Mouse (Mus musculus): Measurements from ENCODE around the gene Acot11. TPM values are rescaled to one million over a fixed set of nuclear protein-coding genes. Genes with fewer than 3 reads are reported as not detected.
"Not testable (repeated sequence)": the region's sequence is repeated elsewhere in the genome, so short reads cannot be mapped to it uniquely, and the experiment has no call there.

The Acot11 gene
- total RNA-seq, 2 experiments from 2014 or later, result 3.7 to 3.8 TPM

DNA sequence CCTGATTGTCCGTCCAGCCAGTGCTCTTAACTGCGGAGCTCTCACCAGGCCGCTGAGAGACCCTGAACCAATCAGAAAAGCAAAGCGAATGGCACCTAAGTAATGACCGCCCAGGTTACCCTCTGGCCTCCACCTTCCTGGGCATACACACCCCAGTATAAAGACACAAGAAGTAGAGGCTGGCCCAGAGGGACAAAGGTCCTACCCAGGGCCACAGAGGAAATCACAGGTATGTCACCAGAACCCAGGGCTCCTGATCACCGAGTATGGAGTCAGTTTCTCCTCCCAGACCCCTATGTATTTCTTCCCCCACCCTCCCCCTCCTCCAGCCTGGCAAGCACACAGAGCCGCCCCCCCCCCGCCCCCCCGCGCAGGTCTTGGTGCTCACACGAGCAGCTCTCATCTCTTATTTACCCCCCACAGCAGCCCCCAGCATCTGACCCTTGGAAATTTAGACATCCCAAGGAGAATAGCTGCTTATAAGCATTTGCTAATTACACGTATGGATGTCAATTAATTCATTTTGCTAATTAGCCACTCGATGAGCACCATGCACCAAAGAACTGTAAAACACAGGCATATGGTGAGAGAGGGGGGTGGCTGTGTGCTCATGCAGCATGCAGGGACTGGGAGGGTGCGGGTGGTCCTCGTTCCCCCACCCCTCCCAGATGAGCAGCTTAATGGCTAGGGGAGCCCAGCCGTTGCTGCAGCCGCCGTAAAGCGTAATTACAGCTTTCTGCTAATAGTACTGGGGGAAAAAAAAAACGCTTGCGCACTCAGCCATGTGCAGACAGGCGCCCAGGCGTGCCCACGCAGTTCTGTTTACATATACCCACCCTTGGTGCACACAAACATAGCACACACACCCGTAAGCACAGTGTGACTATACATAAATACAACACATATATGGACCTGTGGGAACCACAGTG lies 10.9 kb upstream of the Acot11 start:
- DNase-seq, result peak; percentile 58
- intact Hi-C loops (cut with DNase I), result no loop called here

DNA sequence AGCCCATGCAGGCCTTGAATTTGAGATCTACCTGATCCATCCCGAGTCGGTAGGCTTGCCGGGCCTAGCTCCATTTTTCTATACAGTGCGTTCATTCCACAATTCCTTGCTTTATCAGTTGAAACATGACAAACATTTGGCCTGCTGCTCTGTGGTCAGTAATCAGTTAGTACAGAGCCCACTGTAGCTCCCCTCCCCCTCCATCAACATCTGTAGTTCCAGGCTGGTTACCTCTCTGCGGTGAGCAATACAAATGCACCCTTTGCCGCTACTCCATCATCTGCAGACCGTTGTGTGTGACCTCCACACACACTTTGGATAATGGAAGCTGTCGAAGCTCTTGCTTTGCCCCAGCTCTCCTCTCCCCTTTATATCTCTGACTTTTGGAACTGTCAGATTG lies 6.4 kb upstream of the Acot11 start:
- intact Hi-C loops (cut with DNase I), result no loop called here
- no peak for DNase-seq

DNA sequence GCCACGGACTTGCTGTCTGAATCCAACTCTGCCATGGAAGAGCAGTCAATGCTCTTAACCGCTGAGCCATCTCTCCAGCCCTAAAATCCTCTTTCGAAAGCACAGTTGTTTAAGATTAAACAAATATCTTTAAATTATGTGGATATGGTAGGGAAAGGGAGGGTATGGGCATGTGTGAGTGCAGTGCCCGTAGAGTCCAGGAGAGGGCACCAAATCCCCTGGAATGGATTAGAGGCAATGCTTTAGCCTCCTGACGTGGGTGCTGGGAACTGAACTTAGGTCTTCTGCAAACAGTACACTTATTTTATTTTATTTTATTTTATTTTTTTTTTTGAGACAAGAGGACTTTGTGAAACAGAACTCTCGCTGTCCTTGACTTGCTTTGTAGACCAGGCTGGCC lies 5.2 kb upstream of the Acot11 start:
- DNase-seq, result no peak

DNA sequence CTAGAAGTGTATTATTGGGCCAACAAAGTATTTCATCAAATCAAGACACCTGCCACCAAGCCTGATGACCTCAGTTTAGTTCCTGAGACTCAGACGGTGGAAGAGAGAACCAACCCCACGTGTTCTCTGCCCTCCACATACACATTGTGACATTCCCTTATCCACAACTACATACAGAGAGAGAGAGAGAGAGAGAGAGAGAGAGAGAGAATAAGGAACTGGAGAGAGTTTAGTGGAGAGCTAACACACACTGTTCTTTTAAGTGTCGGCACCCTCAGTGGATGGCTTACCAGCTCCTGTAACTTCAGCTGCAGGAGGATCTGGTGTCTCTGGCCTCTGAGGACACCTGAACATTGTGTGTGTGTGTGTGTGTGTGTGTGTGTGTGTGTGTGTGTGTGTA lies 2.5 kb upstream of the Acot11 start:
- intact Hi-C loops (cut with DNase I), result no loop called here
- no peak for DNase-seq

More for the DNA sequence above, 5.2 kb upstream of the Acot11 start:
- intact Hi-C loops (cut with DNase I), result no loop called here

DNA sequence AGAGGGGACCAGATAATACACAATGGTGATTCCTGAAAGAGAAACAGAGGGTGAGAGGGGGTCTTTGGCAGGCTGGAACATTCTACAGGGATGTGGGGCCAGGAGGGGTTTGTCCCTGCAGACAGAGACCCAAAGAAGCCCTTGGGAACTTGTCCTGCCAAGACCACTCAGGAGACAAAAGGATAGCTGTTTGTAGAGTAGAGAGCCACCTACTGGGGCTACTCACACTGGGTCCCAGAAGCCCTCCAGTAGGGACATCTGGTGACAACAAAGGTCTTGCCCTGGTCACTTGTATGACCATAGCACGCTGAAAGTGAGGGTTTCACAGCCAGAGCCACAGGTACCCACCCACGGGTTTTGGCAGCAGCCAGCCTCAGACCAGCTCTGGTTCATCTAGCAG lies 1.1 kb upstream of the Acot11 start:
- no peak for DNase-seq
- intact Hi-C loops (cut with DNase I), result no loop called here

DNA sequence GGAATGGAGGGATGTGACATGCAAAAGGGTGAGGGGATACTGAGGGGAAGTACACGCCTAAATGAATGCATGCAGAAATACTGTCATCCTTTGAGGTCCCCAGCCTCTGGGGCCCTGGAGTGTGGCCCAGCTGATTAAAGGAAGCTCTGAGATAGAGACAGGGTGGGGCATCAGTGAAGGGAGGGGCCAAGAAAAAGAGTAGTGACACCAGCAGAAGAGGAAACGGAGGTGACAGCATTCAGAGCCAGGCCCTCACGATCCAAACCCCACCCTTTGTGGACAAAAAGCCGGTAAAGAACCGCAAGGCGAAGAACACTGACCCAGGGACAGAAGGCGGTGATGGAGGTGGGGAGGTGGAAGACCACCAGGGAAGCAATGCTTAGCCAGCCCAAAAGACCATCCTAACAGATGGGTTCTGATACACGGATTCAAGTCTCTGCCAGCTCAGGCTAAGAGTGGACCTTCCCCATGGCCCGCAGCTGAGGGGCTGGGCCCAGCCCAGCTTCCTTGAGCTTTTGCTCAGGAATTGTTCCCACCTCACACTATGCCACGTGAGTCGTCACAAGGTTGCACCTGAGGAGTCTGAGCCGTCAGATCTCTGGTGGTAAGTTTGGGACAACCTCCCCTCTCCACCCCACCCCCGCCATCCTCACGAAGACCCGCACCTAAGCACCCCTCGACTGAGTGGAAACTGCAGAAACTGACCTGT lies 443 bp downstream of the Acot11 start:
- intact Hi-C loops (cut with DNase I), result no loop called here

DNA sequence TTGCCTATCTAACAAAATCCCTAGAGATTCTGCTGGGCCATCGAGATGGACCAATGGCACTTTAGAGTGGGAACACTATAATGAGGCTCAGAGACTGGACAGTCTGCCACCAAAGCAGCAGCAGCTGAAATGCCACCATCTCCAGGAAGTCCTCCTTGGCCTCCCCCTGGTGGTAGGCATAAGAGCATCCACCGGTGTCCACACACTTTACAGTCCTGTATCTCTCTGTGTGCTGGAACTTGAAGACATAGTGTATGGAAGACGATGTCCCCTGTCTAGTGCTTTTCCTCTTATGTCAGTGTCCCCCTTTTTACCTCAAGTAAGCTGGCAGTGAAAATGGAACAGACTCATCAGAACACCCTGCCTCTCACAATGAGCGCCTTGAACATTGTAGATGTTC lies 1.0 kb downstream of the Acot11 start:
- intact Hi-C loops (cut with DNase I), result no loop called here
- DNase-seq, result no peak

More for the DNA sequence above, 443 bp downstream of the Acot11 start:
- DNase-seq, result no peak

DNA sequence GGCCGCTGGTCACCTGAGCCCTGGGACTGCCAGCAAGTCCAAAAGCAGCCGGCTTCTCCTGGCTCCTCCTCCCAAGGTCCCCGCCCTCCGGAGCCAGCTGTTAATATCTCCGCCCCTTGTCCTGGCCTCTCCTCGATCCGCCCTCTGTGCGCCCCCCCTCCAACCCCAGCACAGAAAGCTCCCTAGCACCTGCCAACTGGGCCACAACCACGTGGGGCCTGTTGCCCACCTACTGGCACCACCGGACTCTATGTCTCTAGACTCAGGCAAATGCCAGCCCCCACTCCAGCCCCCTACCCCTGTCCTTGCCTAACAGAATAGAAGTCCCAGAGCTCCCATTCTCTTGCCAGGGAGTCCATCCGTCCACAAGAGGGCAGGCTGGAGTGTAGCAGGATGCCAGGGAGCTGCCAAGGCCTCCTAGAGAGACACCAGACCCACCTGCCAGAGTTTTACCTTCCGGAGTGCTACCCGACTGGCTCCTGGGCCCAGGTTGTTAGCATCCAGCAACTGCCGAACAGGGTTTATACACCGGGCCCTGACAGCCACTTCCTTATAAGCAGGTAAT lies 4.9 kb downstream of the Acot11 start:
- intact Hi-C loops (cut with DNase I), result no loop called here

DNA sequence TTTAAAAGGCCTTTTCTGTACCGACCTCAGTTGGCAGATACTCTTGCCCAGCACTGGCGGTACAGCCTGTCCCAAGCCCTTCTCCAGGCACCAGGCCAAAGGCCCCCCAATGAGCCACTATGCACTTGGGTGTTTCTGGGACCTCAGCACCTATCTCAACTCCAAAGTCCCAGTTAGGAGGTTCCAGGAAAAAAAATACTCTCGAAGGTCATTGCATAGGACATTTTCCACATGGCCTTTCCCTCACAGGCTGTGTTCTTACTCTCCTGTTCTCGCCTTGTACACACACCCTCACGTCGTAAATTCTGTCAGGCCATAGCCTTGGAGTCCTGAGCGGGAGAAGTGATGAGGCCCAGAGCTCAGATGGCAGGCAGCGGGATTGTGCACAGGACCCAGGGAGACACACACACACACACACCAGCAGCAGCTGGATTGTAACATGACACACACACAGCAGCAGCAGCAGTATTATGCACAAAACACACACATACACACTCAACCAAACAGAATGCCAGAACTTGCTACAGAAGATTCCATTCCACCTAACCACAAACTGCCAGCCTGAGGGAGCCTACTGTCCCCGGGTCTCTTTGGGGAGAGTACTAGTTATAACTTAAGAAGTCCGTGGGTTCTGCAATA lies 5.8 kb downstream of the Acot11 start:
- intact Hi-C loops (cut with DNase I), result no loop called here
- DNase-seq, result no peak

More for the DNA sequence above, 4.9 kb downstream of the Acot11 start:
- peak; percentile 78 for DNase-seq

DNA sequence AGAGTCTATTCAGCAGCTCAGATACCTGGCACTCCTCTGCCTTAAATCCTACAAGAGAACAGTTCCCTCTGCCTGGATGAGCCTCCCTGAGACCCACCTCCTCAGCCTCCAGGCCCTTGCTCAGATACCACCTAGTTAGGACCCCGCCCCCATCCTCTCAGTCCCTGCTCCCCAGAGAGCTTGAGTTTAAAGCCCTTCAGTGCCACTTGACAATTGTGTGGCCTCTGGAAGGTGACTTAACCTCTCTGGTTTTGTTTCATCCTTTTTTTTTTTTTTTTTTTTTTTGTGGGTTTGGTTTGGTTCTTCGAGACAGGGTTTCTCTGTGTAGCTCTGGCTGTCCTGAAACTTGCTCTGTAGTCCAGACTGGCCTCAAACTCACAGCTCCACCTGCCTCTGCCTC lies 9.5 kb downstream of the Acot11 start:
- no peak for DNase-seq
- intact Hi-C loops (cut with DNase I), result no loop called here

DNA sequence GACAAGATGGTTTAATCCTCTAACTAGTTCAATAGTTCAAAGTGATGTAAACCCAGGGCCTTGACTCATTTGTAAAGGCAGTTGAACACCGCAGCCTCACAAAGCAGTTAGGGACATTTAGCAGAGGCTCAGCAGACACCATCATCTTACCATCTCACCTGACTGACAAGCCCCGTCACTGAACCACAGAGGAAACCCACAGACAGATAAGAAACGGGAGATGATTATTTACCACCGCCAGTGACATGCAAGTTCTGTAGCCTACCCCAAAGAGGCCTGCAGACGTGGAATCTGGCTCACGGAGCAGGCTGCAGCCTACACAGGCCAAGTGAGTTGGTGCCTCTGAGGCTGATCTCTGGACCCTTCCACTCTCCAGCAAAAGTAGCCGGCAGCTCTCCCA lies 10.6 kb downstream of the Acot11 start:
- intact Hi-C loops (cut with DNase I), result no loop called here
- DNase-seq, result no peak

DNA sequence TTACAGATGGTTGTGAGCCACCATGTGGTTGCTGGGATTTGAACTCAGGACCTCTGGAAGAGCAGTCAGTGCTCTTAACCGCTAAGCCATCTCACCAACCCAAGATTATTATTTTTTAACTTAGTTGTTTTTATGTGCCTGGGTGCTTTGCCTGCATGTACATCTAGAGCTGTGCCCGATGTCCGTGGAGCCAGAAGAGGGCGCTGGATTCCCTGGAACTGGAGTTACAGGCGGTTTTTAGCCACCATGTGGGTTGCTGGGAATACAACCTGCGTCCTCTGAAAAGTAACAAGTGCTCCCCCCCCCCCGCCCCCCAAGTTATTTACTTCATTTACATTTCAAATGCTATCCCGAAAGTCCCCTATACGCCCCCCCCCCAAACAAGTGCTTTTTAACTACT lies 11.0 kb downstream of the Acot11 start:
- intact Hi-C loops (cut with DNase I), result not testable (repeated sequence)

DNA sequence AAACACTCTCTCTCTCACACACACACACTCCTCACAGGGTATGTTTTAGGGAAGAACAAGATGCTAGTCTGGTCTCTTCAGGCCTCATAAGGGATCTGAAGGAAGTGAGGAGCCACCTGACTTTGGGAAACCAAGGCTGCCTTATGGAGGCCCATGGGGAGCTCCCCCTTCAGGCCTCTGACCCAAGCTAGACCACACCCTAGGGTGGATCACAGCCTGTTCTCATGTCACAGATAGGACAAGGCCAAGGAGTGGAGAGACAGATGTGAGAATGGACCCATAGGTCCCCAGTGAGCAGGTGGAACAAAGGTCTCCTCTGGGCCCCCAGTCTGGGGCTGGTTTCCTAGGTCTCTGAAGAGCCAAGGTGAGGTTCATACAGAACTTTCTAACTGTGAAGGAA lies 12.5 kb downstream of the Acot11 start:
- no peak for DNase-seq
- intact Hi-C loops (cut with DNase I), result no loop called here

More for the DNA sequence above, 11.0 kb downstream of the Acot11 start:
- DNase-seq, result not testable (repeated sequence)

DNA sequence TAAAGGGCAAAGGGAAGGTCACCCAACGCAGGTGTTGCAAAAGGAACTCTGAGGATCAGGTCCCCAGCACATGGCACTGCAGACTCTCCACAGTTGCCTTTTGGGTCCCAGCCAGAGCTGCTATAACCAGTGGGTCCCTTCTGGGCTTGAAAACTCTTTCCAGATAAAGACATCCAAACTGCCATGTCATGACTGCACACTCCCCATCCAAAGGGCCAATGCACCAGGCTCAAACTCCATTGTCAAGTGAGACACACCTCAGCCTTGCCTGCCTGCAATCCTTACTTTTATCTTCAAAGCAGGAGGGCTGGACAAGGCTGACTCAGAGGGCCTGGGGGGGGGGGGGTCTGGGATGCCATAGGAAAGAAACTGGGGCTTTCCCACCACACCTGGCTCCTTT lies 13.9 kb downstream of the Acot11 start:
- no peak for DNase-seq
- intact Hi-C loops (cut with DNase I), result no loop called here

DNA sequence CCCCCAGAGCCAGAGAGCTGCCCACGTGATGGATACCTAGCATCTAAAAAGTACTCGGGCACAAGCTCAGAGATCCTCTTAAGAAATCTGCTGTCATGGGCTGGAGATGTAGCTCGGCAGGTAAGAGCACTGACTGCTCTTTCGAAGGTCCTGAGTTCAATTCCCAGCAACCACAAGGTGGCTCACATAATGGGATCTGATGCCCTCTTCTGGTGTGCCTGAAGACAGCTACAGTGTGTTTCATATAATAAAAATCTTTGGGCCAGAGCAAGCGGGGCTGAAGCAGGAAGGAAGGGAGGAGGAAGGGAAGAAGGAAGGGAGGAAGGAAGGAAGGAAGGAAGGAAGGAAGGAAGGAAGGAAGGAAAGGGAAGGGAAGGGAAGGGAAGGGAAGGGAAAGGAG lies 14.6 kb downstream of the Acot11 start:
- intact Hi-C loops (cut with DNase I), result not testable (repeated sequence)

DNA sequence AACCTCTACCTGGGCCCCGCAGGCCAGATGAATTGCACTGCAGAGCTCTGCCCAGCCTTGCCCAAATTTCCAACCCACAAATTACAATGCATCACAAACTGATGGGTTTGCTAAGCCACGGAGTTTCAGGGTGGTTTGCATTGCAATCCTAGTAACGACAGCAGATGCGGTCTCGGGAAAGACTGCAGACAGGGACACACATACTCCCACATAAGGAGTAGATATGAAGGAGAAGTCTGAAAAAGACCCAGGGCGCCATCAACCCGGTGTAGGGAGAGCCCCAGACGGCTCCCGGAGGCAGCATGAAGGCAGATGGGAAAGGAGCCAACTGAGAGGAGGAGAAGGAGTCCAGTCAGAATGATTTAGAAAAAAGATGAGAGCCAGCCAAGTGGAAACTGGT lies 15.1 kb downstream of the Acot11 start:
- no peak for DNase-seq
- intact Hi-C loops (cut with DNase I), result no loop called here

More for the DNA sequence above, 14.6 kb downstream of the Acot11 start:
- DNase-seq, result not testable (repeated sequence)

DNA sequence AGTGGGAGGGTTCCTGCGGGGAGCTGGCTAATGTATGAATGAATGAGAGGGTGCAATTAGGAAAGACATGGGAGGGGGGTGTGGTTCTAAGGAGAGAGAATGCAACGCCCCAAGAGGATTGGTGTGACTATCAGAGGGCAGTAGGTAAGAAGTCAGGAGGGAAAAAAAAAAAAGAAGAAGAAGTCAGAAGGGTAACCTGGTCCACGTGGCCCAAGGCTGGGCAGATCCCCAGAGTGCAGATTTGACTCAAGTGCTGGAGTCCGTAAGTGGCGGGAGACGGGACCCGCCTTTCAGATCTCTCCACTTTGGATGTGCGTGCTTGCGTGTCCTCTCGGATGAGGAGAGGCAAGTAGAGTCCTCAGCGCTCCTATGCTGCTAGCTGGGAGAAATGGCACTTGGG lies 16.2 kb downstream of the Acot11 start:
- intact Hi-C loops (cut with DNase I), result no loop called here

DNA sequence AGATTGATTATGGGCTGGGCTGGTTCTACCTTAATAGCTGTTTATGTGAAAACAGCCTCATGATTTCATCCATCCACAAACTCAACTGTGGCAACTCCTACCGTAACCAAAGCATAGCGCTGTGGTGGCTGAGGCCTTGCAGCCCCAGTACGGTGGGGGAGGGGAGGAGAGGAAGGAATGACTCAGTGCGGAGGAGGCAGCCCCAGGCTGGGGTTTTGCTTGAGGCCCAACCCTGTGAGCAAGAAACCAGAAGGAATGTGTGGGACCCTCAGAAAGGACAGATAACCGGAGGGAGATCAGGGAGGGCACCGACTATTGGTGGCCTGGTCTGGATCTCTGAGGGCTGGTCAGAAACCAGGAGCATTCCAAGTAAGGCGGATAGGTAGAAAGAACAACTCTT lies 17.0 kb downstream of the Acot11 start:
- intact Hi-C loops (cut with DNase I), result no loop called here
- no peak for DNase-seq

More for the DNA sequence above, 16.2 kb downstream of the Acot11 start:
- DNase-seq, result no peak

DNA sequence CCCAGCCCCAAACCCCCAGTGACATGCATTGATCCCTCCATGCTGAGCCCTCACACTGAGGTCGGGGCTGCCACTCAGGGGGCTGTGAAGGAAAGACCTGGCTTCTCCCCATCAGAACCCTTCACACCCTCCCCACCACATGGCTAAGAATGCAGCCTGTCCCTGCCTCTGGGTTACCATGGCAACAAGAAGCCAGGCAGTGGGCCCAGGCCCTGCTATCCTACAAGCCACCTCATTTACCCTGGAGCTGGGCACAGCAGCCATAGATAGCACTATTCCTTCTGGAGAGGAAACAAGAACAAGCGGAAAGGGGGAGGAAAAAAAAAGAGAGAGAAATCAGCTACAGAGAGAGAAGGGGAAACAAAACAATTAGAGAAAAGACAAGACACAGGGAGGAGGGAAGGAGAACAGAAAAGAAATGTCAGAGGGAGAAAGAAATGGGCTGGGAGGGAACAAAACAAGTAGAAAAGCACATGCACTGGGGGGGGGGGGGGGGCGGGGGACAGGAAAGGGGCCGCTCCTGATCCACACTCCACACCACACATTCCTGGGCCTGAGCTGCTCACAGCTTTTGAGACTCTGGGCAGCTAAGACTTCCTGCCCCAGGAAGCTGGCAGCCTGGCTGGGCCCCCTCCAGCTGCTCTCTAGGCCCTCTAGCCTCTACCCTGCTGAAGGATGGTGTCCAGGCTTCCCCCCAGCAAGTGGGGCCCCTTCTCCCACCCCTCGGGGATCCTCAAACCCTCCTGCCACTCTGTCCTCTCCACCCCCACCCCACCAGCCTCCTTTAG lies 18.9 kb downstream of the Acot11 start:
- intact Hi-C loops (cut with DNase I), result no loop called here

DNA sequence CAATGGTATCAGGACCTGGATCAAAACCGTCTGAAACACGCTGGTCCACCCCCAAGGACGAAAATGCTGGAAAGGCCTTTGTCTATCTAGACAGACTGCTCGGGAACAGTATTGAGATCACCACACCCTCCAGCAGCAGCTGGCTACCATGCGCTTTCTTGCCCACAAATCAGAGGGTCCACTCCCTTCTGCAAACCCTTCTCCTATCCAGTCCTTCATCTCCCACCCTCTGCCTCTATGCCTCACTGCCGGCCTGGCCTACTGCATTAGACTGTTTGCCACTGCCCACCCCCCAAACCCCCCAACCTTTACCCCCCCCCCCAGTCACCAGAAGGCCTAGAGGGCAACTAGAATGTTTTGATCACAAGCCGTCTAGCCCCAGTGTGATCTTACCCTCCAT lies 19.5 kb downstream of the Acot11 start:
- intact Hi-C loops (cut with DNase I), result no loop called here
- no peak for DNase-seq

More for the DNA sequence above, 18.9 kb downstream of the Acot11 start:
- peak; percentile 87 for DNase-seq

All from left cerebral cortex, postnatal 4 days (tissue).